Mouse (Mus musculus): ENCODE results near the gene Syt12.
"Not testable (repeated sequence)": the region's sequence is repeated elsewhere in the genome, so short reads cannot be mapped to it uniquely, and the experiment has no call there.

Gene Syt12

DNA sequence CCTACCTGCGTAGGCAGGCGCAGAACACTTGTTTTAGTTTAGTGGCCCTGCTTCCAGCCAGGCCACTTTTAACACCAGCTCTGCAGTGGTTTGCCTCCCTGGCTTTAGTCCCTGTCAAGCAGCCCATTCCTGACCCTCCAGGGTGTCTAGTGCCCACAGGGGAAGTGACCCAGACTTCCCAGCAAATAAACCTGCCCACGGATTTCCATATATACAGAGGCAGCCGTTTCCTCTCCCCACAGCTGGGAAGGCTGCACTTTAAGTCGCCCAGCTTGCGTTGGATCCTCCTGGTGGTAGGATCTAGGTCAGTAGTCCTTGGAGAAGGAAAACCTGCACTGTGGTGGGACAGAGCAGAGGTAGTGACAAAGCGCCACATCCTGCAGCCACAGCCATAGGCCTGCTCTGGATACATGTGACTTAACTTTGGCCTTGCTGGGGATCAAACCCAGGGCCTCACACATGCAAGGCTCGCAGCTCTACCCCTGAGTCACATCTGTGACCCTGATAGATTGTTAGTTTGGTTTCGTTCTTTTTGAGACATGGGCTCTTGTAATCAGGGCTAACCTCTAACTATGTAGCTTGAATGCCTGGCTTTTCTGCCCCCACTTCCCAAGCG lies 13.9 kb upstream of the Syt12 start:
- in situ Hi-C loops (cut with MseI, MboI) = no loop called here

- in situ Hi-C loops (cut with MseI, MboI) = no loop called here
Observed at GRCm38 (mm10) chr19:4487877-4488276, 10.6 kb upstream of the Syt12 start.

- in situ Hi-C loops (cut with MseI, MboI) = no loop called here
Observed at GRCm38 (mm10) chr19:4485006-4485405, 7.8 kb upstream of the Syt12 start.

DNA sequence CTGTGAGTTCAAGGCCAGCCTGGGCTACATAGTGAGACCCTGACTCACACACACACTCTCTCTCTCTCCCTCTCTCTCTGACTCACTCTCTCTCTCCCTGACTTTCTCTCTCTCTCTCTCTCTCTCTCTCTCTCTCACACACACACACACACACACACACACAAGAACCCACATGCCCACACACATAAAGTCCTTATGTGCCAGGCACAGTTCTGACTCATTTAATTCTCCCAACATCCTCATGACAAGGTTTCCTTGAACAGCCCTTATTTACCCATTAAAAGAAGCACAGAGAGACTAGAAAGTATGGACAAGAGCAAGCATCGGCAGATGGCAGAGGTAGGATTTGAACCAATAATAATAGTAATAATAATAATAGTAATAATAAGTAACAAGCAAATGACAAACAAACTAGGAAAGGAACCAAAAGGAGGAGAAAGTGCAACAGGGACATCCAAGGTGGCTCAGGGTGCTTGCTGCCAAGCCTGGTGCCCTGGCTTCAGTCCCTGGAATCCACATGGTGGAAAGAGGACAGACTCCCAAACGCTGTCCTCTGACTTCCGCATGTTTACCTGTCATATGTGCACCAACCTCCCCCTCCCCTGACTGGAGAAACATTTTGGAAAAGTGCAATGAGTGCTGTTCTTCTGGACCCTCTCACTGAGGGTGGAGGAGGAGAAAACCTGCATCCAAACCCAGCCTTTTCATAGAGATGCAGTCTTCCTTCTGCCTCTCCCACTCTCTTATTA lies 5.0 kb upstream of the Syt12 start:
- in situ Hi-C loops (cut with MseI, MboI) = no loop called here

GRCm38 (mm10) chr19:4481326-4481725 lies 4.1 kb upstream of the Syt12 start:
- in situ Hi-C loops (cut with MseI, MboI) = no loop called here

- in situ Hi-C loops (cut with MseI, MboI) = no loop called here
Observed at GRCm38 (mm10) chr19:4480041-4480440, 2.8 kb upstream of the Syt12 start.

GRCm38 (mm10) chr19:4478190-4478516 lies 906 bp upstream of the Syt12 start:
- in situ Hi-C loops (cut with MseI, MboI) = no loop called here

DNA sequence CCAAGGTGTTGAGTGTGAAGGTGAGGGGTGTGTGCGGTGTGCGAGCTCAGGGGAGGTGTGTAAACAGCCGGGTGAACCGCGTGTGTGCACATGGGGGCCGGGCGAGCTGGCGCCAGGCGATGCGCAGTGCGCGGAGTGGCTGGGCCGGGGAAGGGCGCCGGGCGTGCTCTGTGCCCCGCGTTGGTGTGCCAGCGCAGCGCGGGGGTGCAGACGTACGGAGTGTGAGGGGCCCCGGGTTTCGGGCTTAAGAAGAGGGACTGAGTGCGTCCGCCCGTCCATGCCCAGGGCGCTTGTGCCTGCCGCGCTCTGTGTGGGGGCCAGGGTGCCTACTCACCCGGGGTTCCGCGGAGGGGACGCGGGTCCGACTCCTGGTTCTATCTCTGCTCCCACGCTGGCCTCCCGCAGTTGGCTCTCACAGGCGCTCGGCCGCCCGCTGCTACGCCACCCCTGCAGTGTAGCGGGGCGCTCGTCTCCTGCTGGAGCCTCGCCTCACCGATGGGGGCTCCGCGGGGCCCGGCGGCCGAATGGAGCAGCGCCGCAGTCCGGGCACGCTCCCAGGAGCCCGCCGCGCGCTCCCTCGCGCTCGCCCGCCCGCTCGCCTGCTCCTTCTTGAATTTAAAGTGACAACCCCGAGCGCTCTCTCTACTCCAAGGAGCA lies 518 bp downstream of the Syt12 start:
- in situ Hi-C loops (cut with MseI, MboI) = no loop called here

GRCm38 (mm10) chr19:4475224-4475925 lies 1.9 kb downstream of the Syt12 start:
- in situ Hi-C loops (cut with MseI, MboI) = no loop called here

DNA sequence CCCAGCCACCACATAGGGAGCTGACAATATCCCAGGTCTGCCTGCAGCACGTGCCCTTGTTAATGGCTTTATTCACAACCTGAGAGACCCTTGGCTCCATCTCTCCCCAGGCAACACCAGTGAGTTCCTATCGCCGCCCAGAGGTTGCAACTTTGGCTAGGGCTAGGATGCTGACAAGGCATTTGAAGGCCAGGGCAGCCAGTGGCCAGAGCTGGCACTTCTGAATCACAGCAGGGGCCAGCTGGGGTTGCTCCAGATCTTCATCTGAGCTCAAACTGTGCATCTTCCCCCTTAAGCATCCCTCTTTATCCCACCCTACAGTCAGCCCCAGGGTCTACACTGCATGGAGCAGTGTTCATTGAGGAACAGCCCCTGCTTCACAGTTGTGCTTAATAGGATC lies 2.5 kb downstream of the Syt12 start:
- in situ Hi-C loops (cut with MseI, MboI) = no loop called here

GRCm38 (mm10) chr19:4473549-4473948 lies 3.7 kb downstream of the Syt12 start:
- in situ Hi-C loops (cut with MseI, MboI) = no loop called here

GRCm38 (mm10) chr19:4468363-4468762 lies 8.9 kb downstream of the Syt12 start:
- in situ Hi-C loops (cut with MseI, MboI) = no loop called here

DNA sequence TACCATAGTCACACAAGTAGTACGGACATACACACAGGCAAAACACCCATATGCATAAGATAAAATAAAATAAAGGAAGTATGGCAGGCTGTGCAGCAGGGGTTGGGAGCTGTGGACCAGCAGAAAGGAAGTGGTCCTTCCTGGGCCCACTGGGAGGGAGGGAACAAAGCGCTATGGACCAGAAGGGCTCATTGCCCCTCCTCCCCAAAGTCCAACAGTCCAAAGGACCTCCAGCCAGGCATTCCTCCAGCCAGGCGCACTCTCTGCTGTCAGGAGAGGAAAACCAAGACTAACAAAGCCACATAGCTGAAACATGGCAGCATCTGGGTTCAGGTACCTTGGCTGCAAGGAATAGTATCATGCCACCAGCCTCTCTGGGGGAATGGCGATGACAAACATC lies 12.6 kb downstream of the Syt12 start:
- in situ Hi-C loops (cut with MseI, MboI) = no loop called here

GRCm38 (mm10) chr19:4461981-4462380 lies 15.3 kb downstream of the Syt12 start:
- in situ Hi-C loops (cut with MseI, MboI) = no loop called here

GRCm38 (mm10) chr19:4456227-4456626 lies 21.0 kb downstream of the Syt12 start:
- in situ Hi-C loops (cut with MseI, MboI) = no loop called here

DNA sequence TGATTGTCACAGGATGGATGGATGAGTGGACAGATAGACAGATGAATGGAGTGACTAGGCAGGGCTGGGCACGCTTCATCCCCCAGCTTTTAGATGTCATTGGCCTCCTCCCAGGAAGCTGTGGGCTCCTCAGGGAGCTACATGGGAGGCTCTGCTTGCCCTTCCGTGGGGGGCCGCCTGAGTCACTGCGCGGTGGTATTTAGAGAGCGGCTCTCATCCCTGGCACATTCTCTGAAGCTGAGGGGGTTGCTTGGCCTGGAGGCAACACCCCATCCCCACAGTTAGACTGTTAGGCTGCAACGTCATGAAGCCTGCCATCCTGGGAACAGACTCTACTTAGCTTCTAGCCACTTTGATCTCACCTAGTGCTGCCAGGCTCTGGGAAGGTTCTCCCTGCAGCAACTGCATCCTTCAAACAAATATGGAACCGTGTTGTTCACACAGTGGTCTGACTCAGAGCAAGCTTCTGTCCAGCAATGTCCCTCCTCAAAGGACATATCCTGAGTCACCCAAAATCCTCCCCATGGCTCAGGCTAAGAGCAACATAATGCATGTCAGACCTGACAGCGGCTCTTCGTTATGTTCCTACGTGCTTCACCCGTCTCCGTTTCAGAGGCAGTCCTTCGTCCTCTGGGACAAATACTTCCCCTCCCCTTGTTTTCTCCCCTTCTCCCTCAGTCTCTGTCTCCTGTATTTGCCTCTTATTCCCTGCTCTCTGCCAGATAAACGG lies 22.0 kb downstream of the Syt12 start:
- in situ Hi-C loops (cut with MseI, MboI) = no loop called here

DNA sequence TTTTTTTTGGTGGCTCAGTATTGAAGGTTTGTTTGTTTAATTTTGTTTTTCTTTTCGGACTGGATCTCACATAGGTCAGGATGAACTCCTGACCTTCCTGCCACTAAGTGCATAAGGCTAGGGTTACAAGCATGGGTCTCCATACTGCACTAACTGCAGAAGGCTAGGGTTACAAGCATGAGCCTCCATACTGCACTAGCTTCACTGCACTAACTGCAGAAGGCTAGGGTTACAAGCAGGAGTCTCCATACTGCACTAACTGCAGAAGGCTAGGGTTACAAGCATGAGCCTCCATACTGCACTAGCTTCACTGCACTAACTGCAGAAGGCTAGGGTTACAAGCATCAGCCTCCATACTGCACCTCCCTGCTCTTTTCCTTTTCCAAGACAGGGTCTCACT lies 23.2 kb downstream of the Syt12 start:
- in situ Hi-C loops (cut with MseI, MboI) = not testable (repeated sequence)

GRCm38 (mm10) chr19:4452525-4452924 lies 24.7 kb downstream of the Syt12 start:
- in situ Hi-C loops (cut with MseI, MboI) = no loop called here

- in situ Hi-C loops (cut with MseI, MboI) = no loop called here
Observed at GRCm38 (mm10) chr19:4451965-4452364, 25.3 kb downstream of the Syt12 start.

DNA sequence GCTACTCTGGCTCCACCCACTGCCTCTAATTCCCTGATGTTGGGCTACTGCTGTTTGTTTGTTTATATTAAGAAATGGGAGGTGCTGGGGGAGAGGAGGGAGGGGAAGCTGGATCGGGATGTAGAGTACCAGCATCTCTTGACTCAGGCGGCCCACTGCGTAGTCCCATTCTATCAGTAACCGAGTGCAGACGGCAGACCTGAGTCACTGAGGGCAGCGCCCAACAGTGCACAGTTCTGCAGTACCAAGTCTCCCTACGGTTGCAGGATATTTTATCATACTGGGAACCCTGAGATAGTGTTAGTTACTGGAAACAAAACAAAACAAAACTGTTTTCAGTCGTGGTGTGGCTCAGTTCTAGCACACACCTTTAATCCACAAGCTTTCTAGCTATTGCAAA lies 26.1 kb downstream of the Syt12 start:
- in situ Hi-C loops (cut with MseI, MboI) = no loop called here

- in situ Hi-C loops (cut with MseI, MboI) = no loop called here
Observed at GRCm38 (mm10) chr19:4450666-4451065, 26.6 kb downstream of the Syt12 start.

- in situ Hi-C loops (cut with MseI, MboI) = no loop called here
Observed at GRCm38 (mm10) chr19:4449230-4449629, 28.0 kb downstream of the Syt12 start.

All from mouse trophoblast stem cell (cell line).